Mouse (Mus musculus) megakaryocyte, embryonic 14.5 days (primary cell): ENCODE results near the gene Hs3st3a1.

Experiments used
- FLI1 ChIP-seq: IDR thresholded peaks from 2 replicates; pipeline ENCODE4 v1.6.1; 2012; ENCODE audit warnings: low read length, inconsistent platforms, mixed read lengths
- GATA1 ChIP-seq: IDR thresholded peaks from 3 replicates; pipeline ENCODE4 v1.6.1; 2012; ENCODE audit warnings: mixed read lengths, low read length, inconsistent platforms, borderline replicate concordance

- TF ChIP-seq GATA1, result no peak
- TF ChIP-seq FLI1, result no peak
Measured at GRCm38 (mm10) chr11:64558282-64558681, 123.2 kb downstream of the Hs3st3a1 start.
